Mouse (Mus musculus) mouse embryonic stem cell (cell line): ENCODE data around the gene Zfp111.

ENCODE experiments used
- in situ Hi-C, 2 experiments: fragments of 300-500 bp; cut with MboI; formaldehyde crosslinking; loops; 1 replicate in 1 of 2; 3 replicates in 1 of 2; pipeline ENCODE4 v1.14.3; 2019 to 2020; ENCODE audit warnings: low sequenced_read_pairs in 2 of 2, low pct_unique_long_range_greater_than_20kb in 1 of 2, mixed read lengths in 1 of 2; ENCODE audit not compliant: unreplicated experiment in 1 of 2

The Zfp111 gene

DNA sequence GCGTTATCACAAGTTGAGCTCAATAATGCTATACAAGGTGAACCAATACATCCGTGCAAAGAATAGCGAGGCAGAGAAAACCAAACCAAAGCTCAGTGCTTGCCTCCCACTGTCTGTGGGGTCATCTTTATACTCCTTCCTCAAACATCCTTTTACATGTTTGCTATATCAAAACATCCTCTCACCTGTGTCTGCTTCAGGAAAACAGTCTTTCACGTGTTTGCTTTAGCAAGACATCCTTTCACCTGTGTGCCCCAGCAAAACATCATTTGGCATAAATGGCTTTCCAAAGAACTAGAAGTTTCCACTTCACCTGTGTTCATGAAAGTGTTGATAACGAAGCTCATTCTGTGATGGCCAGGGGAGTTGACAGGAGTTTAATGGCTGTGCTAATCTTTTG, at the start of gene Zfp111:
Gene Zfp111 (minus strand): TSS at position 101 of the 400 bp plus-strand sequence.
- in situ Hi-C loops, result no loop called here

DNA sequence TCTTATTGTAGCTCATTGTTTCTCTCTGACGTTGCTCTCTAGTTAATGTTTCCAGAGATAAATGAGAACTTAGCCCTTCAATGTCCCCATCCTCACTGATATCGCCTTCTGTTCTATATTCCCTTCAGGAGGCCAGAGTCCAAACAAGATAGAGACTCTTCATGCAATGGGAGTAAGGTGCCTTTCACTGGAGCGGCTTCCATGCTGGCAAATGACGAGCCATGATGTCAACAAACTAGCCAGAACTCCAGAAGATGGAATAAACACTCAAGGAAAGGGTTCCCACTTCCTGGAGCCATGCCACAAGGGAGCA, 48.7 kb upstream of the Zfp111 start:
- in situ Hi-C loops, result no loop called here

DNA sequence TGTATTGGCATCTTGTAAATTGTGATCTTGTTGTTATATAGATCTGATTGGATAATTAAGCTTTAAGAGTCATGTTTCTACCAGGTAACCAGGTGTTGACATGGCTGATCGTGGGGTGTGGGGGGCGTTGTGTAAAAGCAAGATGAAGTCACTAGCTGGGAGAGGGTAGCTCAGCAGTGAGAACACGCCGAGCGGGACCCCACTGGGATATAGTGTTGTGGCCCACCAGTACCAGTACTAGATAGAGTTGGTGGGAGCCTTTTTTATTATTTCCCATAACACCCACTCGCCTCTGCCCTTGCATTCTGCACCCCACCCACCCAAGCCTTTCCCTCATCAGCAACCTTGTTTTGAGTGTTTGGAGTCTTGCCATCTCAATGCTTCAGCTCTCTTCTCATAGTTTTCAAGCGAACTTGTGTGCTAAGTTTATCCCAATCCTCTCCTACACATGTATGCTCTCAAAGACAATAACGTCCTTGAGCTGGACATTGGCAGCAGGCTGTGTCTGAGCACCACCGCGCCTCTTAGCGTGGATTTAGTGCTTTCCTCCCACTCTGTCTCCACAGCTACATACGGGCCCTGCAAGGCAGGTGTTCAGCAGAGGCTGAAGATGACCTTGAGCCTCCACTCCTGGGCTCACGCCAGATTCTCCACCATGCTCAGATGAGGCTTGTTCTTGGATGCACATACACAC, 48.2 kb upstream of the Zfp111 start:
- in situ Hi-C loops, result no loop called here

DNA sequence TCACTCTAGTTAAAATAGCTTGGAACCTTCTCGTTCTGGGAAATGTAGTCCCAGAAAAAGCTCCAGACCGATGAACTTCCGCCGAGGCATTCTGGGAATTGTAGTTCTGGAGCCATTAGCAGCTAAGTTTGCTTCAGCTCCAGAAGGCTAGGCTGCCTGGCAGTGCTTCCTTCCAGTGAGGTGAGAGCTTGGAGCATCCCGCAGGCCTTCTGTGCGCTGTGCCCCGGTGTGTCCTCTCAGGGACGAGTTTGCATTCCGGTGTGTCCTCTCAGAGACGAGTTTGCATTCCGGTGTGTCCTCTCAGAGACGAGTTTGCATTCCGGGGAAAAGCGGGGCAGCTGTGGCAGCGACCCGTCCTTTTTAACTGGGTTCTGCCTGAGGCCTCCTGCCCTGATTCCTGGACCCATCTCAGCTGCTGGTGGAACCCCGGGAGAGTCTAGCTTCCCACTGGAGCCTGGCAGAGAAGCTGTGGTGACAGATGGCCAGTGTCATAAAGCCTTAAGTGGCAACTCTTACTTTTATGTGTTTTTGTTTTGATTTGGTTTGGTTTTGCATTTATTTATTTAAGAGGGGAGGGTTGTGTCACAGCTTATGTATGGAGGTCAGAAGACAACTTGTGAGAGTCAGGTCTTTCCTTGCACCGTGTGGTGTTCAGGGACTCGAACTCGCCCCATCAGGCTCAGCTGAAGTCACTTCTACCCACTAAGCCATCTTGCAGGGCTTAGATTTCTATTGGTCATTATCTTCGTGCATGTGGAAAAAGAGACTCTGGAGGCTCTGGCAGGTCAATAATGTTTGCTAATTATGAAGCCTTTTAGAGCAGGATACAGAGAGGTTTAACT, 43.6 kb upstream of the Zfp111 start, which contains the start of gene Zfp108:
Gene Zfp108 (plus strand): TSS at position 162 of the 842 bp plus-strand sequence.
- in situ Hi-C loops, result no loop called here

DNA sequence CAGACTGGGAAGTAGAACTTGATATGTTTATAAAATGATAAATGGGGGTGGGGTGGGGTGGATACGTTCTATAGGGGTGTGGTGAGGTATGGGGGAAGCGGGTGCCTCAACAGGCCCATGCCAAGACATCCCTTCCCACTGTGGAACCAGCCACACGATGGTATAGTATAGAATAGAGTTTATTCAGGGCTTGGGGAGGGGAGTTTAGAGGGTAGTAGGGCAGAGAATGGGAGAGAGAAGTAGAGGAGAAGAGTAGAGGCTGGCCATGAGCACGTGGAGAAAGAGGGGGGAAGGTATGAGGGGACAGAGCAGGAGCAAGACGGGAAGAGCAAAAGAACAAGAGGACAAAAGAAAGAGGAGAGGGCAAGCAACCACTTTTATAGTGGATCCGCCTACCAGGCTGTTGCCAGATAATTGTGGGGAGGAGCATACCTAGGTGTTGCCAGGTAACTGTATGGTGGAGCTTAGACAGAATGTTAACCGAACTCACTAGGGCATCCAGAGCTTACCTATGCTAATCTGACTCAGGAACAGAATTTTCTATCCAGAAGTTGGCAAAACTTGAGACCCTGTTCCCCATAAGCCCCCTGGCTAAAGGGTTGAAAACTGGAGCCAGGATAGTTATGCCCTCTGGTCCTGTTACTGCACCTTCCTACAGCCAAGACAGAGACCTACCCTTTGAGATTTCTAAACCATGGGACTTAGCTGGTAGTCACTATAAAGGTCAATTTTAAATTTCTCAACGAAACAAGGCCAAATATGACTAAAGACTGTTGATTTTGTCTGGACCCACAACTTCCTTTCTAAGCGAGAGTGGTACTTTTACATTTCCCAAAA, 42.8 kb upstream of the Zfp111 start:
- in situ Hi-C loops, result no loop called here

DNA sequence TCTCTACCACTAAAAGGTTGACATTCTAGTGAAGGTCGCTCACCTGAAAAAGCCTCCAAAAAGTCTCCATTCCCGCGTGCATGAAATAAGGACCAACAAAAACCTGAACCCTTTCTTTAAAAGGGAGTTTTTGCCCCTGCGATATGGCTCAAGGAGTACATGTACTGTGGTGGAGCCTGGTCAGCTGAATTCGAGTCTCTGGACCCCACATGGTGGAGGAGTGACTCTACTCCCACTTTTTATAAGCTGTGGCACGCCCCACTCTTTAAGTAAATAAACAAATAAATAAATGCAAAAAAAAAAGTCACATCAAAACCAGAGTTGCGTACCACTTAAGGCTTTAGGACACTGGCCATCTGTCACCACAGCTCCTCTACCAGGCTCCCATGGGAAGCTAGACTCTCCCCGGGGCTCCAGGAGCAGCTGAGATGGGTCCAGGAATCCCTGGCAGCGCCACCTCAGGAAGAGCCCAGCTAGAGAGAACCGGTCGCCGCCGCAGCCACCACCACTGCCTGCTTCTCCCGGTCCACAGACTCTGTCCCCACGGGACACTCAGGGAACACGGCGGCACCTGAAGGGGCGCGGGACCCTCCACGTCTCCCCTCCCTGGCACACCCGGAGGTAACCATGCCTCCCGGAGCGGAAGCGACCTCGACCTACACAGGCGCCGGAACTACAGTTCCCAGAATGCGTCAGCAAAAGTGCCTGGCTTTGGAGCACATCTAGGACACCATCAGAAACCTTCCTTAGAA, 26.0 kb upstream of the Zfp111 start, which contains the start of gene Zfp109:
Gene Zfp109 (minus strand): TSS at position 521 of the 752 bp plus-strand sequence.
- in situ Hi-C loops, result no loop called here

DNA sequence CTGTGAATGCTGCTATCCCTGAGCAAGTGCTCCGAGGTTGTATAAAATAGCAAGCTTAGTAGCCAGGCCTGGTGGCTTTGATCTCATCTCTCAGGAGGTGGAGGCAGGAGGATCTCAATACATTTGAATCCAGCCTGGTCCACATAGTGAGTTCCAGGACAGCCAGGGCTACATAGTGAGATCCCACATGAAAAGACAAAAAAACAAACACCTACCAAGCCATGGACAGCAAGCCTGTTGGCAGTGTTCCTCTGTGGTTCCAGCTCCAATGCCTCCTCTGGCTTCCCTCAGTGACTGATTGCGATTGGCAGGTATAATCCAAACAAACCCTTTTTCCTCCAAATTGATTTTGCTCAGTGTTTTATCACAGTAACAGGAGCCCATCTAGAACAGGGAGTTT, 947 bp downstream of the Zfp111 start:
- in situ Hi-C loops, result no loop called here

DNA sequence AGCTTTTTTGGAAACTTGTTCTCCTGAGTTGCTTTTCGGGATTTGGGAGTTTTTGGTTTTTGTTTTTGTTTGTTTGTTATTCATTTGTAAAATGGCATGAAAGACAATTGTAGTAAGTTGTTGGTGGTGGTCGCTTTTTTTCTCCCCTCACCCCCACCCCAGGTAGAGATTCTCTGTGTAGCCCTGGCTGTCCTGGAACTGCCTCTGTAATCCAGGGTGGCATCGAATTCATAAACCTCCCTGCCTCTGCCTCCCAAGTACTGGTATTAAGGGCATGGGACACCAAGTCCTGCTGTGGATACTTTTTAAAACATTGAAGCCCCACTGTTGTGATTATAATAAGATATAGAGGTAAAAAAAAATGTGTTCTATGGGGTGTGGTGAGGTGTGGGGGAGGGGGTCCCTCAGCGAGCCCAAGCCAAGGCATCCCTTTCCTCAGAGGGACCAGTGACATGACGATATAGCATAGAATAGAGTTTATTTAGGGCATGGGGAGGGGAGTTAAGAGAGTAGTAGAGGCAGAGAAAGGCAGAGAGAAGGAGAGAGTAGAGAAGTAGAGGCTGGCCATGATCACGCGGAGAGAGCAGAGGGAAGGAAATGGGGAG, 2.9 kb downstream of the Zfp111 start:
- in situ Hi-C loops, result no loop called here

DNA sequence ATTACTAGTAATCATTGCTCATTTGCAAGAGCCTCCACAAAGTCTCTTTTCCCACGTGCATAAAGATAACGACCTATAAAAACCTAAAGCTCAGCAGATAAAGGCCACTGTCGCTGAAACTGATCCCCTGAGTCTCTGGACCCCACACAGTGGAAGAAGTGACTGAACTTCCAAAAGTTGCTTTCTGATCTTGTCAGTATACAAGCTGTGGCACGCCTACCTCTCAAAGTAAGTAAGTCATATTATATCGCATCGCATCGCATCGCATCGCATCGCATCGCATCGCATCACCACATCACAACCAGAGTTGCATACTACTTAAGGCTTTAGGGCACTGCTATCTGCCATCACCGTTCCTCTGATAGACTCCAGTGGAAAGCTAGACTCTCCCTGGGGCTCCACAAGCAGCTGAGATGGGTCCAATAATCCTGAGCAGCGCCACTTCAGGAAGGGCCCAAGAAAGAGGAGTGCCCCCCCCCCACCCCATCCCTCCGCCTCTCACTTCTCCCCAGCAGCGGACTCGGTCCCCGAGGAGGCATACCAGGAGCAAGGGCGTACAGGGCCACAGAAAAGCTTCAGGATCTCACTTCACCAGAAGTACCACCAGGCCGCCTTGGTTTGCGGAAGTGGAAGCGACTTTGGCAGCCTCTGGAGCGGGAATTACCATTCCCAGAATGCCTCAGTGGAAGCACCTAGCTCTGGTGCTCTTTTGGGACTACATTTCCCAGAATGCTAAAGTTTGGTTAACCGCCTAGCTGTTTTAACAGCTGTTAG, 3.6 kb downstream of the Zfp111 start:
- in situ Hi-C loops, result no loop called here

DNA sequence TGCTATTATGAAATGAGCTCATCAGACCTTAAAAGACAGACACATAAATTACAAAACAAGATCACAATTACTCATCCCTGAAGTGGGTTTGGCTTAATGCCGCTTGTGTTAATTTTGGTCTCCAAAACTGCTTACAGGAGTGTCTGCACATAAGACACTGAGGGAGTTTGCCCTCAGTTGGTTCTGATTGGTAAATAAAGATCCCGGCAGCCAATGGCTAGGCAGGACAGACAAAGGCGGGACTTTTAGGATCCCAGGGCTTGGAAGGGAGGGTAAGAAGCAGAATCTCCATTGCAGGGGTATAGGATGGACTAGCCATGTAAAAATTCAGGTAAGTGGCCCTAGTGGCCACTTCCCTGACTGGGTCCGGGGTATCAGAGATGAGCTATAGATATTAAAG, 14.3 kb downstream of the Zfp111 start:
- in situ Hi-C loops, result no loop called here

DNA sequence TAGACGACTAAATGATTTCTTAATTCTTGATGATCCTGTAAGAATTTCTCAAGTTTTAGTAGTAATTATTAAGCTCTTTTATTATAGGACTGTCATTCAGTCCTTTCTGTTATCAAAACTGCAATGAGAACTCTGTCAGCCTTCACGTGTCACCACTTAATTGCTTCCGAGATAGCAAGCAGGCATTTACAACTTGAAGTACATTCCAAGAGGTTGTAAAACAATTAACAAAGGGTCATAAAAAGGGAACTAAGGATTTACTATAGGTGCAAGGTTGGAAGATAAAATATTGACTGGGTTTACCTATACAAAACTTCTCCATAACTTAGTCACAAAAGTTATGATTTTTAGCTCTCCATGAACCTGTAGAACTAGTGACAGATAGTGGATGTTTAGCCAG, 18.1 kb downstream of the Zfp111 start:
- in situ Hi-C loops, result no loop called here

DNA sequence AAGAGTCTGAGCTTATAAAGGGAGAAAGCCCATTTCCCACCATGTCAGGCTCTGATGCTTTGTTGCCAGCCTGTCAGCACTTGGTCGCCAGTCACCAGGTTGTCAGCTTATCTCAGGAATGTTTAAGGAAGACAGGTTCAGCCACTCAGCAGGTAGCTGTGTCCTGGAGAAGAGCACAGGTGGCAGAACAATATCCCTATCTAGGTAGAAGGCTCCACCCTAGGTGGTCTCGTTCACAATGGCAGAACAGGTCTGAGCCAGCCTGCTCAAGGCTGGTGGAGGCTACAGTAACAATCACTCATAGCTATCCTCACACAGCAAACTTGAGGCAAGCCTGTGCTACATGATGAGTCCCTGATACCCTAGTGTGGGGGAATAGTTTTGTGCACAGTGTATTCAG, 19.9 kb downstream of the Zfp111 start:
- in situ Hi-C loops, result no loop called here

DNA sequence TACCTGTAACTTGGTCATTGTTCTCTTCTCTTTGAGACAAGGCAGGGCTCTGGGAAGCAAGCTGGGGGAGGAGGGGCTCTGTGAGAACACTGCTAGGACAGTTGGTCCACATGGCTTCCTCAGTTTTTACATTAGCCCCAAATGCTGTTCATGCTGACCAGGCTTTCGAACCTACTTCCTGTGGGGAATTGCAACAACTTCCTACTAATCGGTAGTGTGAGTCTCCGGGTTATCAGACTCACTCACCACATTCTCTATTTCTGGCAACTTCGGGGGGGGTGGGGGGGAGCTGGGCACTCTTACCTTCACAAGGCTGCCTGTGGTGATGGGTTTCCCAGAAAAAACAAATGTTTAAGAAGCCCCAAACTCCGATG, 21.7 kb downstream of the Zfp111 start:
- in situ Hi-C loops, result no loop called here

DNA sequence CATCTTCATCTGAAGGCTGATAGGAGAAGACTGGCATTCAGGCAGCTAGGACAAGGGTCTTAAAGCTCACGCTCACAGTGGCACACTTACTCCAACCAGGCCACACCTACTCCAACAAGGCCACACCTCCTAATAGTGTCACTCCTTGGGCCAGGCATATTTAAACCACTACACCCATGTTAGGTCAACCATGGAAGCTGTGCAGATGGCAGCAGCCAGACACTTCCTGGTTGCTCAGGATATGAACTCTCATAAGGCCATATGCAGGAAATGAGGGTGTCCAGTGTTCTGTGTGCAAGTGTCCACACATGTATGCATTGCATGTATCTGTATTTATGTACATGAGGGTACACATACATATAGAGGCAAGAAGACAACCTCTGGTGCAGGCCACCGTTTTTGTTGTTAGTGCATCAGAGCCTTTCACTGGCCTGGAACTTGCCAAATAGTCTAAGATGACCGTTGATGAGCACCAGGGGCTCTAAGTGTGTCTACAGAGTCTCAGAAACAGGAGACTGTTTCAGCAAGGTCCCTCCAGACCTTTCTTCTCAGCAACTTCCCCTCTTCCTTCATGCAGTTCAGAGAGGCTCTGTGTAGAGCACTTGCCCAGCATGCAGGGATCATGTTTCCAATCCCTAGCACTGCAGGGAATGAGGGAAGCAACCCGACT, 22.2 kb downstream of the Zfp111 start:
- in situ Hi-C loops, result no loop called here

DNA sequence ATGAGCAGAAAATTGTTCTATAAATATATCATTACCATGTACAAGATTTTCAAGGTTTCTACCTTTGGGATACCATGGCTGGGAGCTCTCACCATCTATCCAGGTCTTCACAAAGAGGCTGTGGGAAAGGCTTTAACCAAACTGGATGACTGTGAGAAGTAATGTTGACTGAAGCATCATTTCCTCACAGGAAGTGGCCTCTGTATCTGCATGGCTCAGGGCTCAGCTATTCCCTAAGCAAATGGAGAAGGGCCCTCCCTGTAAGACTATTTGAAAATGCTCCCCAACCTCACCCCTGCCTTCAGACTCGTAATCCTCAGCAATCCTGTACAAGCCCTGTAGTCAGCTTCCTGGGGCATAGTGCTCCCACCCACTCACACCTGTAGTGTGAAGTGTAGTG, 23.6 kb downstream of the Zfp111 start:
- in situ Hi-C loops, result no loop called here

DNA sequence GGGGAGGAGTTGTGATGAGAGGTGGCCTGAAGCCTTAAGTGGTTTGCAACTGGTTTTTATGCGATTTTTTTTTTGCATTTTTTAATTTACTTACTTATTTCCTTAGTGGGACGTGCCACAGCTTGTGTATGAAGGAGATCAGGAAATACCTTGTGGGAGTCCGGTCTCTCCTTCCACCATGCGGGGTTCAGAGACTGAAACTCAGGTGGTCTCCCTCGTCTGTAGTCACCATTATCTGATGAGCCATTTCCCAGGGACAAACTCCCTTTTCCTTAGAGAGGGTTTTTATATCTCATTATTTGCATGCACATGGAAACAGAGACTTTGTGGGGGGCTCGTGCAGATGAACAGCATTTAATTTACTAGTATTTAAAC, 35.9 kb downstream of the Zfp111 start:
- in situ Hi-C loops, result no loop called here
